Mouse (Mus musculus): ENCODE results near the gene Nxpe3. TPM values are rescaled to one million over a fixed set of nuclear protein-coding genes. Genes with fewer than 3 reads are reported as not detected.

The Nxpe3 gene
- total and polyA plus RNA-seq, 2 experiments from 2014 or later = 1.2 to 1.8 TPM

DNA sequence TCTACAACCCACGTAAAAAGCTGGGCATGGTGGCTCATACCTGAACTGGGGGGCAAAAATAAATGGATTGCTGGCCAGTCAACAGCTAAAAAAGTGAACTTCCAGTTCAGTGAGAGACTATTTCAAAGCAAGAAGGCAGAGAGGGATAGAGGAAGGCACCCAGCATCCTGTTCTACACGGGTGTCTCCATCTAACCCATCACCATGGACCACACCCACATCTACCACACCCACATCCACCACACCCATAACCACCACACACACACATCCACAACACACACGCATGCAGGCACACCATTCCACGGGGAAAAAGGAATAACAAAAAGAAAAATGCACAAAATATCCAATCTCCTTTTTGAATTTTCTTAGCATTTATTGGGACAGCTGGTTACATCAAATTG is 28.9 kb upstream of the Nxpe3 start:
- no peak overlapping the region for H3K27ac ChIP-seq (ENCODE audit: low read depth, low read length)
- DNase-seq (no peak), ATAC-seq (no peak)
- TF ChIP-seq CTCF (IDR thresholded peaks at IDR 0.05; ENCODE audit: low read depth) = no peak
- H3K4me2 ChIP-seq (ENCODE audit: low read depth) = no peak overlapping the region
- no peaks in the 10 kb centered on the region for H3K9me3 ChIP-seq (ENCODE audit: low read length)
- no peak overlapping the region for H3K9ac ChIP-seq
- no peaks in the 10 kb centered on the region for H3K4me1 ChIP-seq (ENCODE audit: insufficient read depth)
- no peaks in the 10 kb centered on the region for H3K27me3 ChIP-seq (ENCODE audit: insufficient read depth, low read length)
- 92% methylated on average over 4 of the region's 4 CpGs for WGBS
- no peak overlapping the region for H3K4me3 ChIP-seq (ENCODE audit: low read depth, low read length)
- H3K36me3 ChIP-seq (ENCODE audit: insufficient read depth) = peaks cover 39% of the 10 kb centered on the region

DNA sequence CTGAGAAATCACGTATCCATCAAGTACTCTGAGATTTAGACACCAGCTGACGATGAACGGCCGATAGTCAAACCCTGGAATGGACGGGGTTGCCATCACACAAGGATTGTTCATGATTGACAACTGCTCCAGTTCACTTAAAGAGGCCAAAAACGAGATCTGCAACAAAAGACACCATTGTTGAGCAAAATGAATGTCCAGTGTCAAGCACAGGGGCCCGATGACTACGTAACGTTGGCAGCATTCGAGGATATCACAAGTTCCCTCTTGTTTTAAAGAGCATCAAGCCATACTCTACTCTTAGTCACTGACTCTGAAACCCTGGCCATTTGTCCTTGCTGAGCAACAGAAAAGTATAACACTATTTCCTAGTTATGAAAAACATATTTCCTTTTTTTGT is 27.0 kb upstream of the Nxpe3 start:
- Histone ChIP-seq H3K27me3 (ENCODE audit: insufficient read depth, low read length) (no peaks in the 10 kb centered on the region), H3K9ac (no peak overlapping the region), H3K4me2 (ENCODE audit: low read depth) (no peak overlapping the region), H3K36me3 (ENCODE audit: insufficient read depth) (peaks cover 42% of the 10 kb centered on the region), H3K4me3 (ENCODE audit: low read depth, low read length) (no peak overlapping the region), H3K27ac (ENCODE audit: low read depth, low read length) (no peak overlapping the region), H3K9me3 (ENCODE audit: low read length) (no peaks in the 10 kb centered on the region), H3K4me1 (ENCODE audit: insufficient read depth) (no peaks in the 10 kb centered on the region)
- TF ChIP-seq CTCF (IDR thresholded peaks at IDR 0.05; ENCODE audit: low read depth) = no peak
- no peak for DNase-seq
- ATAC-seq = no peak
- WGBS = 88% methylated on average over 10 of the region's 10 CpGs

GRCm38 (mm10) chr16:55914716-55915115 is 19.6 kb upstream of the Nxpe3 start:
- H3K9ac ChIP-seq = no peak overlapping the region
- ATAC-seq (no peak), DNase-seq (no peak)
- H3K4me1 ChIP-seq (ENCODE audit: insufficient read depth) = no peaks in the 10 kb centered on the region
- peaks cover 36% of the 10 kb centered on the region for H3K36me3 ChIP-seq (ENCODE audit: insufficient read depth)
- no peak overlapping the region for H3K4me3 ChIP-seq (ENCODE audit: low read depth, low read length)
- TF ChIP-seq CTCF (IDR thresholded peaks at IDR 0.05; ENCODE audit: low read depth) = no peak
- H3K4me2 ChIP-seq (ENCODE audit: low read depth) = no peak overlapping the region
- H3K27me3 ChIP-seq (ENCODE audit: insufficient read depth, low read length) = no peaks in the 10 kb centered on the region
- H3K27ac ChIP-seq (ENCODE audit: low read depth, low read length) = no peak overlapping the region
- WGBS = 95% methylated on average over 7 of the region's 7 CpGs
- no peaks in the 10 kb centered on the region for H3K9me3 ChIP-seq (ENCODE audit: low read length)

DNA sequence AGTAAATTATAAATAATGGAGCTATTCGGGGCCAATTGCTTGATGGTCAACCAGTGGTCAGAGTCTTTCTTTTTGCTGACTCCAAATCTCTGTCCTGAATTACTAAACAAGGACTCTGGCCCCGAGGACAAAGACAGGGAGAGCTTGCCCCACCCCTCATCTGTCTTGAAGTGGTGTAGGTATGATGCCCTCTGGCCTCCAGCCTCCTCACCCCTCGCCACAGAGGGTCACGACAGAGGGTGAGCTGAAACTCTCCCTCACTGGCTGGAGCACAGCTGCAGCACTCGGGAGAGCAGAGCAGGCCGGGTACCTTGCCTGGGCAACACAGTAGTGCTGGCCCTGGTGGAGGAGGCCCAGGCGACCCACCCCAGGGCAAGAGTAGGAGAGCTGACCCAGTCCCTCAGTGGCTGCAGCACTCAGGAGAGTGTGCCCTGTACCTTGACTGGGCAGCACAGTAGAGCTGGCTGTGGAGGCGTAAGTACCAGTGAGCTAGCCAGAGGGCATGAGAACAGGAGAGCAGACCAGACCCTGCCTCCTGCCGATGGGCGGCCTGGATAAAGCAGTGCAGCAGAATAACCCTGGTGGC is 15.2 kb upstream of the Nxpe3 start:
- H3K27ac ChIP-seq (ENCODE audit: low read depth, low read length) = no peak overlapping the region
- no peaks in the 10 kb centered on the region for H3K4me1 ChIP-seq (ENCODE audit: insufficient read depth)
- H3K9ac ChIP-seq = no peak overlapping the region
- H3K36me3 ChIP-seq (ENCODE audit: insufficient read depth) = peaks cover 29% of the 10 kb centered on the region
- no peak overlapping the region for H3K4me2 ChIP-seq (ENCODE audit: low read depth)
- 94% methylated on average over 10 of the region's 10 CpGs for WGBS
- no peaks in the 10 kb centered on the region for H3K27me3 ChIP-seq (ENCODE audit: insufficient read depth, low read length)
- ATAC-seq (no peak), DNase-seq (no peak)
- H3K4me3 ChIP-seq (ENCODE audit: low read depth, low read length) = no peak overlapping the region
- no peaks in the 10 kb centered on the region for H3K9me3 ChIP-seq (ENCODE audit: low read length)
- no peak for TF ChIP-seq CTCF (IDR thresholded peaks at IDR 0.05; ENCODE audit: low read depth)

GRCm38 (mm10) chr16:55906928-55907679 is 12.0 kb upstream of the Nxpe3 start:
- ATAC-seq (no peak), DNase-seq (no peak)
- Histone ChIP-seq H3K27ac (ENCODE audit: low read depth, low read length) (no peak overlapping the region), H3K4me1 (ENCODE audit: insufficient read depth) (no peaks in the 10 kb centered on the region), H3K4me3 (ENCODE audit: low read depth, low read length) (no peak overlapping the region), H3K4me2 (ENCODE audit: low read depth) (no peak overlapping the region), H3K9me3 (ENCODE audit: low read length) (no peaks in the 10 kb centered on the region), H3K9ac (no peak overlapping the region), H3K27me3 (ENCODE audit: insufficient read depth, low read length) (no peaks in the 10 kb centered on the region), H3K36me3 (ENCODE audit: insufficient read depth) (peaks cover 32% of the 10 kb centered on the region)
- 97% methylated on average over 5 of the region's 5 CpGs for WGBS
- TF ChIP-seq CTCF (IDR thresholded peaks at IDR 0.05; ENCODE audit: low read depth) = no peak

DNA sequence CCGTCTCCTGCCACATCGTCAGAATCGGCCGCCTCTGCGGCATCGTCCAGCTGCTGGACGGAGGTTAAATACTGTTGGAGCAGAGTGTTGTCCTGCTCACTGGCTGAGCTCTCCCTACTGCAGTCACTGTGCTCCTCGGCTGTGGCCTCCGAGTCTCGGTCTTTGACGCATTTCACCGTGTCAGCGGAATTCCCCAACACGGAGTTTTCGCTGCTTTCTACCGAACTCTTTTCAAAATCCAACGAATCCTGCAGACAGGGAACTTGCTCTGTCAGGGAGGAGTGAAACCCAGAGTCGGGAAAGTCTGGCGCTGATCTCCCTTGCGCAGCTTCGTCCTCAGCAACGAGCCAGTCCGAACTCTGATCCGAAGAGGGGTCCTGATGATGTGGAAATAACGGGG is 10.3 kb upstream of the Nxpe3 start:
- no peak for TF ChIP-seq CTCF (IDR thresholded peaks at IDR 0.05; ENCODE audit: low read depth)
- Histone ChIP-seq H3K9me3 (ENCODE audit: low read length) (no peaks in the 10 kb centered on the region), H3K36me3 (ENCODE audit: insufficient read depth) (peaks cover 23% of the 10 kb centered on the region), H3K4me2 (ENCODE audit: low read depth) (no peak overlapping the region), H3K4me1 (ENCODE audit: insufficient read depth) (no peaks in the 10 kb centered on the region), H3K27ac (ENCODE audit: low read depth, low read length) (no peak overlapping the region), H3K4me3 (ENCODE audit: low read depth, low read length) (no peak overlapping the region), H3K9ac (no peak overlapping the region), H3K27me3 (ENCODE audit: insufficient read depth, low read length) (no peaks in the 10 kb centered on the region)
- DNase-seq (no peak), ATAC-seq (no peak)
- 93% methylated on average over 25 of the region's 25 CpGs for WGBS
